Comparison of ENCODE assay signal across 8 mouse cellular contexts in the genomic region with DNA sequence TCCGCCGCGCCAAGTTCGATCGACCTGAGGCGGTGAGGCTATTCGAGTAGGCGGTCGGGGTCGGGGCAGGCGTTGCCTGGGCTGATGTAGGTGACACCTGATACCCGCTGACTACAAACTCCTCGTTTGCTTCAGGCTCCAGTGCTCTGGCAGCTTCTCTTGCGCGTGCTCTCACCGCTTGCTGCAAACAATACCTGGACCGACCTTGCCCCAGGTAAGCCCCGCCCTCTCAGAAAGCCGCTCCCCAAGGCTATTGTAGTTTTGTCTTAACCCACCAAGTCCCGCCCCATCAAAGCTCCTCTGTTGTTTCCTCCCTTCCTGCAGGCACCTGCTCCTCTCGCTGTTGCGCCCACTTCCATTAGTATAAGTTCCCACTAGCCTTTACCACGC. TPM values are rescaled to one million over a fixed set of nuclear protein-coding genes. Genes with fewer than 3 reads are reported as not detected.
A peak's percentile ranks its signal among the peaks of the same experiment; 100 is the strongest.
DNase-seq lines count a peak whose midpoint lies in the region; ATAC-seq and TF ChIP-seq lines count a peak whose summit lies in the region.

No protein-coding gene starts in this region.

- intact Hi-C loops in left cerebral cortex, postnatal 14 days (cut with DNase I) = no loop called here

- H3K27me3 ChIP-seq in kidney, embryonic 16.5 days (ENCODE audit: insufficient read depth, low read length) = no peaks in the 10 kb centered on the region
- peaks cover 11% of the 10 kb centered on the region for H3K27me3 ChIP-seq in hindbrain, embryonic 16.5 days (replicated peaks; ENCODE audit: control insufficient read depth, insufficient read depth, low read length)
- H3K27me3 ChIP-seq in myocyte (ENCODE audit: control insufficient read depth, insufficient read depth, insufficient read length) = no peaks in the 10 kb centered on the region

- no peak overlapping the region for H3ac ChIP-seq in myocyte (ENCODE audit: control insufficient read depth, insufficient read length)

- no peaks in the 10 kb centered on the region for H3K9me3 ChIP-seq in kidney, embryonic 16.5 days (ENCODE audit: low read length)
- H3K9me3 ChIP-seq in hindbrain, embryonic 16.5 days (ENCODE audit: control insufficient read depth, low read length) = no peaks in the 10 kb centered on the region

- no peak for DNase-seq in kidney, postnatal 10 days
- peak; percentile 94 for DNase-seq in ZHBTc4 (ENCODE audit: low read depth, low spot score)
- no peak for DNase-seq in adrenal gland, adult 2 months
- no peak for DNase-seq in left cerebral cortex, postnatal 14 days (ENCODE audit: low spot score in 2 of 2)
- DNase-seq in spleen, postnatal 4 days (ENCODE audit: low spot score in 2 of 2) = no peak

- 0 out of 2 replicates have a peak, but pooled peaks cover 5% of the 10 kb centered on the region for H3K36me3 ChIP-seq in kidney, embryonic 16.5 days (ENCODE audit: insufficient read depth, low read length)
- H3K36me3 ChIP-seq in hindbrain, embryonic 16.5 days (ENCODE audit: control insufficient read depth, insufficient read depth, low read length) = no peaks in the 10 kb centered on the region
- H3K36me3 ChIP-seq in myocyte (ENCODE audit: control insufficient read depth, insufficient read depth) = no peaks in the 10 kb centered on the region

- under 1% methylated on average over 23 of the region's 23 CpGs for WGBS in kidney, embryonic 16.5 days
- under 1% methylated on average over 16 of the region's 23 CpGs for WGBS in hindbrain, embryonic 16.5 days

- peak overlapping the region; percentile 82 for H3K27ac ChIP-seq in kidney, embryonic 16.5 days (ENCODE audit: low read length)
- no peak overlapping the region for H3K27ac ChIP-seq in hindbrain, embryonic 16.5 days (ENCODE audit: low read depth, low read length)

- peak overlapping the region; percentile 72 for H3K9ac ChIP-seq in kidney, embryonic 16.5 days (replicated peaks; ENCODE audit: low read length)
- peak overlapping the region; percentile 67 for H3K9ac ChIP-seq in hindbrain, embryonic 16.5 days (ENCODE audit: low read depth, low read length)

- peak; percentile 56 for ATAC-seq in kidney, embryonic 16.5 days (ENCODE audit: low FRiP score, low TSS enrichment)
- ATAC-seq in hindbrain, embryonic 16.5 days = no peak

- H3K4me3 ChIP-seq in kidney, embryonic 16.5 days (ENCODE audit: low read length) = peak overlapping the region; percentile 74
- H3K4me3 ChIP-seq in hindbrain, embryonic 16.5 days (ENCODE audit: low read length) = peak overlapping the region; percentile 74
- peak overlapping the region; percentile 30 for H3K4me3 ChIP-seq in myocyte

- H3K4me2 ChIP-seq in kidney, embryonic 16.5 days (replicated peaks; ENCODE audit: low read depth, low read length) = peak overlapping the region; percentile 76
- peak overlapping the region; percentile 93 for H3K4me2 ChIP-seq in hindbrain, embryonic 16.5 days (ENCODE audit: low read length)
- H3K4me2 ChIP-seq in myocyte (ENCODE audit: low read depth) = peak overlapping the region; percentile 97

- peaks cover 29% of the 10 kb centered on the region for H3K4me1 ChIP-seq in kidney, embryonic 16.5 days (ENCODE audit: insufficient read depth, low read length)
- H3K4me1 ChIP-seq in hindbrain, embryonic 16.5 days (ENCODE audit: control insufficient read depth, insufficient read depth, low read depth, low read length) = peaks cover 23% of the 10 kb centered on the region

- TF ChIP-seq POLR2A in myocyte (IDR thresholded peaks at IDR 0.05; ENCODE audit: insufficient read length, low read depth) = no peak

- peaks cover 12% of the 10 kb centered on the region for H3K79me2 ChIP-seq in myocyte (ENCODE audit: control insufficient read depth, insufficient read depth)

TF ChIP-seq in myocyte, 11 proteins besides CTCF, POLR2A, EP300 and RAD21:
- no peak for TF ChIP-seq SRF (IDR thresholded peaks at IDR 0.05; ENCODE audit: control insufficient read depth, insufficient read length, low read depth)
- TF ChIP-seq MAX (IDR thresholded peaks at IDR 0.05; ENCODE audit: low read depth) = no peak
- TF ChIP-seq REST (IDR thresholded peaks at IDR 0.05; ENCODE audit: insufficient read depth, insufficient read length) = no peak
- TF ChIP-seq TCF3 (IDR thresholded peaks at IDR 0.05; ENCODE audit: insufficient read length, low read depth) = no peak
- TF ChIP-seq USF1 (IDR thresholded peaks at IDR 0.05; ENCODE audit: low read depth) = no peak
- TF ChIP-seq MYOD1 (IDR thresholded peaks at IDR 0.05; ENCODE audit: control insufficient read depth in 1 of 3, insufficient read length in 2 of 3, low read depth in 2 of 3) = no peak

RNA-seq across cellular contexts. Expression of gene Tedc1, which starts 0.3 kb away (rescaled TPM):
- 38.2 and 45.5 TPM in 2 replicates for polyA plus RNA-seq in kidney, embryonic 16.5 days (2015; fragmentation: Nextera tagmentation; extraction: Ambion mirVana)
- polyA plus RNA-seq in hindbrain, embryonic 16.5 days (2015; fragmentation: Nextera tagmentation; extraction: Ambion mirVana) = 14.5 and 18.3 TPM in 2 replicates
- 6.6 TPM for polyA plus RNA-seq in myocyte (2012; fragmentation: generic; extraction: Trizol)
- total RNA-seq in adrenal gland, adult 2 months (2021) = 1 to 10 TPM in 1 of 2 experiments, under 1 TPM in 1; 0.66 to 1.4 TPM
- polyA plus RNA-seq in adrenal gland, adult 2 months (2012; rRNA removed) = 3.6 and 6.6 TPM in 2 replicates
- total RNA-seq in left cerebral cortex, postnatal 14 days (2021) = 1 to 10 TPM; 1.7 to 1.8 TPM

RNA-seq across cellular contexts. Expression of gene Crip1, which starts 10.4 kb away (rescaled TPM):
- polyA plus RNA-seq in kidney, embryonic 16.5 days (2015; fragmentation: Nextera tagmentation; extraction: Ambion mirVana) = 270 and 293 TPM in 2 replicates
- polyA plus RNA-seq in hindbrain, embryonic 16.5 days (2015; fragmentation: Nextera tagmentation; extraction: Ambion mirVana) = 29.8 and 40.7 TPM in 2 replicates
- polyA plus RNA-seq in myocyte (2012; fragmentation: generic; extraction: Trizol) = 1,677 TPM
- 100 to 1,000 TPM in 1 of 2 experiments, 10 to 100 TPM in 1; 51.5 to 101 TPM for total RNA-seq in adrenal gland, adult 2 months (2021)
- polyA plus RNA-seq in adrenal gland, adult 2 months (2012; rRNA removed) = 31.7 and 36.9 TPM in 2 replicates
- 10 to 100 TPM; 12.7 to 13.0 TPM for total RNA-seq in left cerebral cortex, postnatal 14 days (2021)

RNA-seq across cellular contexts. Expression of gene Crip2, which starts 16.5 kb away (rescaled TPM):
- polyA plus RNA-seq in kidney, embryonic 16.5 days (2015; fragmentation: Nextera tagmentation; extraction: Ambion mirVana) = 244 and 263 TPM in 2 replicates
- 342 and 346 TPM in 2 replicates for polyA plus RNA-seq in hindbrain, embryonic 16.5 days (2015; fragmentation: Nextera tagmentation; extraction: Ambion mirVana)
- 1,146 TPM for polyA plus RNA-seq in myocyte (2012; fragmentation: generic; extraction: Trizol)
- total RNA-seq in adrenal gland, adult 2 months (2021) = 10 to 100 TPM; 57.5 to 58.2 TPM
- 159 and 168 TPM in 2 replicates for polyA plus RNA-seq in adrenal gland, adult 2 months (2012; rRNA removed)
- total RNA-seq in left cerebral cortex, postnatal 14 days (2021) = 100 to 1,000 TPM; 199 to 200 TPM

RNA-seq across cellular contexts. Expression of gene Tmem121, which starts 29.2 kb away (rescaled TPM):
- polyA plus RNA-seq in kidney, embryonic 16.5 days (2015; fragmentation: Nextera tagmentation; extraction: Ambion mirVana) = 8.6 and 10.9 TPM in 2 replicates
- polyA plus RNA-seq in hindbrain, embryonic 16.5 days (2015; fragmentation: Nextera tagmentation; extraction: Ambion mirVana) = 50.8 and 52.2 TPM in 2 replicates
- 4.1 TPM for polyA plus RNA-seq in myocyte (2012; fragmentation: generic; extraction: Trizol)
- total RNA-seq in adrenal gland, adult 2 months (2021) = 1 to 10 TPM; 2.8 to 9.7 TPM
- 11.9 and 15.9 TPM in 2 replicates for polyA plus RNA-seq in adrenal gland, adult 2 months (2012; rRNA removed)
- 10 to 100 TPM; 28.3 to 35.6 TPM for total RNA-seq in left cerebral cortex, postnatal 14 days (2021)

RNA-seq across cellular contexts. Expression of gene Mta1, which starts 58.5 kb away (rescaled TPM):
- polyA plus RNA-seq in kidney, embryonic 16.5 days (2015; fragmentation: Nextera tagmentation; extraction: Ambion mirVana) = 15.4 and 15.9 TPM in 2 replicates
- polyA plus RNA-seq in hindbrain, embryonic 16.5 days (2015; fragmentation: Nextera tagmentation; extraction: Ambion mirVana) = 13.4 and 14.6 TPM in 2 replicates
- 101 TPM for polyA plus RNA-seq in myocyte (2012; fragmentation: generic; extraction: Trizol)
- total RNA-seq in adrenal gland, adult 2 months (2021) = 100 to 1,000 TPM in 1 of 2 experiments, 10 to 100 TPM in 1; 76.6 to 102 TPM
- polyA plus RNA-seq in adrenal gland, adult 2 months (2012; rRNA removed) = 164 TPM in 2 replicates
- 10 to 100 TPM; 92.7 to 95.9 TPM for total RNA-seq in left cerebral cortex, postnatal 14 days (2021)
